Mouse (Mus musculus): Measurements from ENCODE around the gene Fez2.

Gene Fez2

GRCm38 (mm10) chr17:78366070-78366469 is 51.9 kb downstream of the Fez2 start:
- no peak for DNase-seq (ENCODE audit: low read depth)

- DNase-seq (ENCODE audit: low read depth) = no peak
These were observed 53.2 kb downstream of the Fez2 start for GRCm38 (mm10) chr17:78364555-78365302.

GRCm38 (mm10) chr17:78361939-78362728 is 55.8 kb downstream of the Fez2 start:
- peak; percentile 21 for DNase-seq (ENCODE audit: low read depth)

DNA sequence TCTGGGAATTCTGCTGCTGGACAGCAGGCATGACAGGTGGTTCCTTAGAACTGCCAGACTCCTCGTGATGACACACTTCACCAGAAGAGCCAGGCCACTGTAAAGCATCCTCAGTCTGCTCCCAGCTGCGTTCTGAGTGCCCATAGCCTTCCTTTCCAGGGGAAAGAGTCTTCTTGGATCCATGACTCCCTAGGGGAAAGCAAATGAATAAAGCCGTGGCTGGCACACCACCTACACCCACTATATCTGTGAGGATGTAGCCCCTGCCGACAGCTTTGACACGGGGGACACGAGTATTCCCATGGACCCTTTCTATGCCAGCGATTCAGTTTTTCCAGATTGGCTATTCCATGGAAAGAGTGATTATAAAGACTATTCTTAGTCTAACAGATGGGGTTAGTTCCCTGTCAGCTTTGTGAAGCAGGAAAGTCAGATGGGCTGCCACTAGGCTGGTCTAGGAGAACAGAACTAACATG is 59.7 kb downstream of the Fez2 start:
- no peak for DNase-seq (ENCODE audit: low read depth)

- no peak for DNase-seq (ENCODE audit: low read depth)
These were observed 60.2 kb downstream of the Fez2 start for GRCm38 (mm10) chr17:78357753-78358152.

- DNase-seq (ENCODE audit: low read depth) = no peak
These were observed 62.3 kb downstream of the Fez2 start for GRCm38 (mm10) chr17:78355611-78356010.

DNA sequence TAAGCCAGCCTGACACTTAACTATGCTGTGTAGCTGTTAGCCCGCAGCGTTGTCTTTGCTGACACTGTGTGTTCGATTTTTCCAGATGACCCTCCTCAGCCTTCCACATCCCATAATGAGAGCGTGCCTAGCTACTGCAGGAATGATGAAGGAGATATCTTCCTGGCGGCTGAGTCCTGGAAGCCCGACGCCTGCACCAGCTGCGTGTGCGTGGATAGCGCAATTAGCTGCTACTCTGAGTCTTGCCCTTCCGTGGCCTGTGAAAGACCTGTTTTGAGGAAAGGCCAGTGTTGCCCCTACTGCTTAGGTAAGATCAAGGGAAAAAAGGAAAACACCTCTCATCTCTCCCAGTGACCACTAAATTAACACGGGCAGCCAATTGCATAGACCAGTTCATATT is 63.1 kb downstream of the Fez2 start:
- DNase-seq (ENCODE audit: low read depth) = no peak

DNA sequence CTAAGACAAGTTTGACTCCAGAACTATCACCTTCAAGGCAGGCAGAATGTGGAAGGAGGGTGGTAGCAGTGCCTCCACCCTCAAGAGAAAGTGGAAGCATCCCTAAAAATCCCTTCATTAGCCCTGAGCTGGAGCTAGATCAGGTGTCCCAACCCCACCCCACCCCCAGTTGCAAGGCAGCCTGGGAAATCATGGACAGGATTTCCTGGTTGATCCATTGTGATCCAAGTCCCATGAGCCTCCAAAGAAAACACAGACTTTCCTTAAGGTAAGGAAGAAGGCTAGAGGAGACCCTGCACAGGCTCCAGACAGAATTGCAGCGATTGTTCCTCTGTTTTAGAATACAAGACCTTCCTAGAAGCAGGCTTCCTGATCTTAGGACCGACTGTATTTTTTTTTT is 63.5 kb downstream of the Fez2 start:
- no peak for DNase-seq (ENCODE audit: low read depth)

DNA sequence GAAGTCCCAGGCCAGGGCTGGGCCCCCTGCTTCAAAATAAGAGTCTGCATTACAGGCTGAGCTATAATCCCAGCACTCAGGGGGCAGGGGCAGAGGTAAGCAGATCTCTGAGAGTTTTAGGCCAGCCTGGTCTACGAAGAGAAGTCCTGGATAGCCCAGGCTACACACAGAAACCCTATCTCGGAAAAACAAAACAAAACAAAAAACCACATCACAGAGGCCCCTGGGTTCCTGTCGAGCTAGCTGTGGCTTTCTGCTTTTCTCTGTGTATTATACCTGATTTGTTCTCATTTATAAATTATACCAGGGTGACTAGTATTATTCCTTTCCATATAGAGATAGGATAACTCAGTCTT is 65.5 kb downstream of the Fez2 start:
- DNase-seq (ENCODE audit: low read depth) = no peak

GRCm38 (mm10) chr17:78351676-78352499 is 66.1 kb downstream of the Fez2 start:
- no peak for DNase-seq (ENCODE audit: low read depth)

GRCm38 (mm10) chr17:78347111-78347801 is 70.7 kb downstream of the Fez2 start:
- no peak for DNase-seq (ENCODE audit: low read depth)

- DNase-seq (ENCODE audit: low read depth) = no peak
These were observed 74.3 kb downstream of the Fez2 start for GRCm38 (mm10) chr17:78343688-78344087.

GRCm38 (mm10) chr17:78335250-78335649 is 82.7 kb downstream of the Fez2 start:
- DNase-seq (ENCODE audit: low read depth) = no peak

- DNase-seq (ENCODE audit: low read depth) = no peak
These were observed 84.7 kb downstream of the Fez2 start for GRCm38 (mm10) chr17:78333275-78333674.

GRCm38 (mm10) chr17:78331438-78331837 is 86.5 kb downstream of the Fez2 start:
- no peak for DNase-seq (ENCODE audit: low read depth)

DNA sequence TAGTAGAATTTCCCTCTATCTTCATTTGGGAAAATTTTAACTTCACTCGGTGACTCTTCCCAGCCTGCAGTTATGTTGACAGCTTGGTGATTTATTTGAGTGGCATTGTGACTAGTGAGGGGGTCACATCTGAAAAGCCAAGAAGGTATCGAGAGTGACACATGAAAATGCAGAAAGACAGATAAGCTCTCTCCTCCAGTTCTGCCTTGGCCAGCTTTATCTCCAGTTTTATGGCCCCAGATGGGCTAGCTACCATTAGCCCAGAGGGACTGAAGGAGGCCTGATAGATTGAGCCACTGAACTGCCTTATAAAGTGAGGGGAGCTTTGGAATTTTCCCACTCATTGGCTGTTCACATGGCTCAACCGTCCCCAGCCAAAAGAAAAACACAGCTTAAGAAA is 89.7 kb downstream of the Fez2 start:
- DNase-seq (ENCODE audit: low read depth) = peak; percentile 66

- DNase-seq (ENCODE audit: low read depth) = no peak
These were observed 90.8 kb downstream of the Fez2 start for GRCm38 (mm10) chr17:78327187-78327586.

DNA sequence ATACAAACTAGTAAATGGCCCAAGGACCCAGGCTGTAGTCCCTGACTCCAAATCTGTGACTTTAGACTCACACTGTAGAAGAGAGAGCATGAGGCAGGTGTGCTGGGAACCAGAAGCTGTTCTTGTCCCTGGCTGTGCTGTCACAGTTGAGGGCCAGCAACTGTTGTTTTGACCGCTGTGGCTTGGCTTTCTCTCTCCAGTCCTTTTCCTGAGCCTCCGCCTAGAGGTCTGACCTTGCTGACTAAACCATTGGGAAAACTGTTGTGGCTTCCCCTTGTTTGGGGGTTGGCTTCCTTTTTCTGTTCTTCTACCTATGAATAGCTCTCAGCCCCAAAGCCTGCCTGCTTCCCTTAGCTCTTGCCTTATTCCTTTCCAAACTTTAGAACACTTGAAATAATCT is 91.6 kb downstream of the Fez2 start:
- no peak for DNase-seq (ENCODE audit: low read depth)

DNA sequence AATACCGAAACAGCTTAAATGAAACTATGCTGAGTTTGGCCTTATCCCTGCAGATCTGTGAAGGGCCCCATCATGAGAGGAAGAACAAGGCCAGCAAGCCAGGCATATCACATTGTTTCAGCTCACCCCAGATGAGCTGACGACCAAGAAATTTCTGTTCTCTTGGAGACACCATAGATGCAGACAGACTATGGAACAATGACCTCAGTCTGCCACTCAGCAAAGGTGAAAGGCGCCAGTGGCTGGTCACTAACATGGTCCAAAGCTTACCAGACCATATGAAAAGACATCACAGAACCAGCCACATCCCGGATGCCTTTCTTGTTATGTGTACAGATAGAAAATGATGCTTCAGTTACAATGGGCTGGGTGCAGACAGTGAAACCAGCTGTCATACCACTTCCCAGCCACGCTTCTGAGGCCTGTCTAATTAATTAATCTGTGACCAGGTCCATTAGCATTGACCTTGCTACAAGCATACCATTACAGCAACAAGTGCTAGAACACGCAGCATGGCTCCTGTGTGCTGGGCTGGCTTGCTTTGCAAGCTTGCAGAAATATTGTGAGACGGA is 92.1 kb downstream of the Fez2 start:
- no peak for DNase-seq (ENCODE audit: low read depth)

GRCm38 (mm10) chr17:78322369-78323335 is 95.3 kb downstream of the Fez2 start:
- no peak for DNase-seq (ENCODE audit: low read depth)
